Mouse (Mus musculus) heart, embryonic 11.5 days (tissue): ENCODE measurements at regions not wholly inside any gene's neighbourhood (a gene's known extent, or its start where the extent isn't known, plus 50 kb on each side); places are given as distances from the start of the nearest gene placed in this dataset.

Source experiments
- ATAC-seq: fragments of 200-750 bp; cut with Nextera tagmentation; replicated peaks from 2 replicates; pipeline ENCODE4 v1.8.0; 2017; ENCODE audit warnings: moderate library complexity; ENCODE audit not compliant: insufficient number of reproducible peaks, low FRiP score, low TSS enrichment
- H3K27ac ChIP-seq: fragments of 300-500 bp; sonication (generic); 2 replicates; pipeline ENCODE4 v1.5.1; 2014; ENCODE audit warnings: mild to moderate bottlenecking, low read depth, low read length
- H3K27me3 ChIP-seq: fragments of 300-500 bp; sonication (generic); 2 replicates; pipeline ENCODE4 v1.6.1; 2014; ENCODE audit warnings: mild to moderate bottlenecking, low read length, mixed read lengths; ENCODE audit not compliant: control insufficient read depth, insufficient read depth
- H3K36me3 ChIP-seq: fragments of 300-500 bp; sonication (generic); 2 replicates; pipeline ENCODE4 v1.6.1; 2014; ENCODE audit warnings: mild to moderate bottlenecking, low read length, moderate library complexity, mixed read lengths; ENCODE audit not compliant: control insufficient read depth, insufficient read depth
- H3K4me1 ChIP-seq: fragments of 300-500 bp; sonication (generic); 2 replicates; pipeline ENCODE4 v1.6.1; 2014; ENCODE audit warnings: low read length; ENCODE audit not compliant: control insufficient read depth, insufficient read depth
- H3K4me2 ChIP-seq: fragments of 300-500 bp; sonication (generic); 2 replicates; pipeline ENCODE4 v1.6.1; 2014; ENCODE audit warnings: mild to moderate bottlenecking, moderate library complexity
- H3K4me3 ChIP-seq: fragments of 300-500 bp; sonication (generic); 2 replicates; pipeline ENCODE4 v1.5.1; 2014; ENCODE audit warnings: low read depth, low read length
- H3K9ac ChIP-seq: fragments of 300-500 bp; sonication (generic); 2 replicates; pipeline ENCODE4 v1.6.1; 2014; ENCODE audit warnings: mild to moderate bottlenecking, low read depth, low read length, moderate library complexity
- H3K9me3 ChIP-seq: fragments of 300-500 bp; sonication (generic); replicated peaks from 2 replicates; pipeline ENCODE4 v1.6.1; 2016; ENCODE audit warnings: low read length; ENCODE audit not compliant: control insufficient read depth
- WGBS: fragments of 180-500 bp; shearing (Covaris S2); extraction: QIAGEN DNeasy Blood & Tissue Kit; methylation state at CpG from one replicate; pipeline ENCODE4 v1.1.7; 2014; ENCODE audit not compliant: insufficient replicate concordance; 5-methylcytosine and 5-hydroxymethylcytosine counted together

GRCm38 (mm10) chr8:53749263-53749662, 110.4 kb upstream of the Neil3 start:
- no peak for ATAC-seq
- Histone ChIP-seq H3K4me2 (no peak overlapping the region), H3K9me3 (no peaks in the 10 kb centered on the region), H3K36me3 (no peaks in the 10 kb centered on the region), H3K27me3 (no peaks in the 10 kb centered on the region), H3K4me1 (no peaks in the 10 kb centered on the region), H3K4me3 (no peak overlapping the region), H3K27ac (no peak overlapping the region), H3K9ac (no peak overlapping the region)
- WGBS = 84% methylated on average over 4 of the region's 4 CpGs

- H3K36me3 ChIP-seq = no peaks in the 10 kb centered on the region
- no peak for ATAC-seq
- no peaks in the 10 kb centered on the region for H3K9me3 ChIP-seq
- no peaks in the 10 kb centered on the region for H3K4me1 ChIP-seq
- H3K27ac ChIP-seq = no peak overlapping the region
- H3K4me2 ChIP-seq = no peak overlapping the region
- no peak overlapping the region for H3K4me3 ChIP-seq
- H3K27me3 ChIP-seq = no peaks in the 10 kb centered on the region
- H3K9ac ChIP-seq = no peak overlapping the region
These were observed 130.3 kb upstream of the Neil3 start for GRCm38 (mm10) chr8:53769211-53769610.

GRCm38 (mm10) chr8:53775511-53775910, 136.6 kb upstream of the Neil3 start:
- Histone ChIP-seq H3K4me1 (no peaks in the 10 kb centered on the region), H3K9me3 (no peaks in the 10 kb centered on the region), H3K4me3 (no peak overlapping the region), H3K27ac (no peak overlapping the region), H3K27me3 (no peaks in the 10 kb centered on the region), H3K4me2 (no peak overlapping the region), H3K9ac (no peak overlapping the region), H3K36me3 (no peaks in the 10 kb centered on the region)
- no peak for ATAC-seq

- no peaks in the 10 kb centered on the region for H3K27me3 ChIP-seq
- H3K9me3 ChIP-seq = no peaks in the 10 kb centered on the region
- no peak overlapping the region for H3K4me3 ChIP-seq
- H3K4me2 ChIP-seq = no peak overlapping the region
- 71% methylated on average over 2 of the region's 2 CpGs for WGBS
- H3K27ac ChIP-seq = no peak overlapping the region
- no peaks in the 10 kb centered on the region for H3K36me3 ChIP-seq
- no peak overlapping the region for H3K9ac ChIP-seq
- H3K4me1 ChIP-seq = no peaks in the 10 kb centered on the region
- ATAC-seq = no peak
These were observed 142.0 kb upstream of the Neil3 start for GRCm38 (mm10) chr8:53780886-53781285.

GRCm38 (mm10) chr8:53781885-53782284, 143.0 kb upstream of the Neil3 start:
- 63% methylated on average over 4 of the region's 4 CpGs for WGBS
- no peak overlapping the region for H3K4me2 ChIP-seq
- no peaks in the 10 kb centered on the region for H3K36me3 ChIP-seq
- no peaks in the 10 kb centered on the region for H3K4me1 ChIP-seq
- H3K27ac ChIP-seq = no peak overlapping the region
- no peak for ATAC-seq
- no peak overlapping the region for H3K9ac ChIP-seq
- no peaks in the 10 kb centered on the region for H3K27me3 ChIP-seq
- no peaks in the 10 kb centered on the region for H3K9me3 ChIP-seq
- no peak overlapping the region for H3K4me3 ChIP-seq

GRCm38 (mm10) chr8:53788202-53788601, 149.3 kb upstream of the Neil3 start:
- Histone ChIP-seq H3K4me3 (no peak overlapping the region), H3K9ac (no peak overlapping the region), H3K4me1 (no peaks in the 10 kb centered on the region), H3K4me2 (no peak overlapping the region), H3K27ac (no peak overlapping the region), H3K27me3 (no peaks in the 10 kb centered on the region), H3K36me3 (no peaks in the 10 kb centered on the region), H3K9me3 (no peaks in the 10 kb centered on the region)
- 68% methylated on average over 1 of the region's 1 CpGs for WGBS
- no peak for ATAC-seq

- 67% methylated on average over 1 of the region's 1 CpGs for WGBS
- no peak overlapping the region for H3K4me2 ChIP-seq
These were observed 182.3 kb upstream of the Neil3 start for GRCm38 (mm10) chr8:53821148-53821547.

GRCm38 (mm10) chr8:53827395-53827794, 188.5 kb upstream of the Neil3 start:
- ATAC-seq = no peak
- WGBS = 77% methylated on average over 1 of the region's 1 CpGs
- no peak overlapping the region for H3K27ac ChIP-seq

More at GRCm38 (mm10) chr8:53821148-53821547, 182.3 kb upstream of the Neil3 start:
- Histone ChIP-seq H3K4me1 (no peaks in the 10 kb centered on the region), H3K27me3 (no peaks in the 10 kb centered on the region), H3K27ac (no peak overlapping the region), H3K36me3 (no peaks in the 10 kb centered on the region), H3K9me3 (no peaks in the 10 kb centered on the region), H3K4me3 (no peak overlapping the region), H3K9ac (no peak overlapping the region)
- no peak for ATAC-seq

GRCm38 (mm10) chr8:53847821-53848220, 209.0 kb upstream of the Neil3 start:
- Histone ChIP-seq H3K9ac (no peak overlapping the region), H3K27me3 (no peaks in the 10 kb centered on the region), H3K4me3 (no peak overlapping the region), H3K9me3 (no peaks in the 10 kb centered on the region), H3K36me3 (no peaks in the 10 kb centered on the region), H3K4me2 (no peak overlapping the region), H3K27ac (no peak overlapping the region), H3K4me1 (no peaks in the 10 kb centered on the region)
- no peak for ATAC-seq

More at GRCm38 (mm10) chr8:53827395-53827794, 188.5 kb upstream of the Neil3 start:
- no peak overlapping the region for H3K4me2 ChIP-seq
- no peak overlapping the region for H3K4me3 ChIP-seq
- H3K4me1 ChIP-seq = no peaks in the 10 kb centered on the region
- no peak overlapping the region for H3K9ac ChIP-seq
- H3K36me3 ChIP-seq = no peaks in the 10 kb centered on the region
- no peaks in the 10 kb centered on the region for H3K27me3 ChIP-seq
- no peaks in the 10 kb centered on the region for H3K9me3 ChIP-seq
